Mouse (Mus musculus) liver, embryonic 14.5 days (tissue): ENCODE measurements around the gene Pnrc1. TPM values are rescaled to one million over a fixed set of nuclear protein-coding genes. Genes with fewer than 3 reads are reported as not detected.
A peak's percentile ranks its signal among the peaks of the same experiment; 100 is the strongest.
"Not testable (repeated sequence)": the region's sequence is repeated elsewhere in the genome, so short reads cannot be mapped to it uniquely, and the experiment has no call there.

Experiments used
- ATAC-seq: fragments of 200-750 bp; cut with Nextera tagmentation; 2 replicates; pipeline ENCODE4 v1.8.0; 2017; ENCODE audit warnings: moderate number of reproducible peaks, mild to moderate bottlenecking, moderate library complexity; ENCODE audit not compliant: insufficient read depth
- DNase-seq, 3 experiments: peaks; one replicate each; pipeline ENCODE4 v3.0.0-alpha.2; 2012 to 2013; ENCODE audit warnings: low read depth in 3 of 3, low spot score in 3 of 3
- H3K27ac ChIP-seq: fragments of 300-500 bp; sonication (generic); 2 replicates; pipeline ENCODE4 v1.5.1; 2014; ENCODE audit warnings: moderate library complexity, mild to moderate bottlenecking, control low read depth, inconsistent platforms
- H3K27me3 ChIP-seq: fragments of 300-500 bp; sonication (generic); 2 replicates; pipeline ENCODE4 v1.6.1; 2014; ENCODE audit warnings: mild to moderate bottlenecking, low read length, moderate library complexity; ENCODE audit not compliant: control insufficient read depth, insufficient read depth
- H3K36me3 ChIP-seq: fragments of 300-500 bp; sonication (generic); replicated peaks from 2 replicates; pipeline ENCODE4 v1.6.1; 2014; ENCODE audit warnings: low read depth; ENCODE audit not compliant: control insufficient read depth, insufficient read depth
- H3K4me1 ChIP-seq, 2 experiments: fragments of 200-500 bp in 1 of 2; fragments of 300-500 bp in 1 of 2; sonication (generic) in 1 of 2; replicated peaks; 2 replicates each; pipeline ENCODE4 v1.6.1; 2012 to 2014; ENCODE audit warnings: antibody characterized with exemption in 1 of 2, inconsistent platforms in 1 of 2, low read length in 1 of 2; ENCODE audit not compliant: control insufficient read depth in 2 of 2, insufficient read depth in 2 of 2
- H3K4me2 ChIP-seq: fragments of 300-500 bp; sonication (generic); 2 replicates; pipeline ENCODE4 v1.6.1; 2014; ENCODE audit warnings: low read depth, mild to moderate bottlenecking, control low read depth, moderate library complexity
- H3K4me3 ChIP-seq, 2 experiments: fragments of 200-500 bp in 1 of 2; fragments of 300-500 bp in 1 of 2; sonication (generic) in 1 of 2; 2 replicates each; pipeline ENCODE4 v1.5.1; 2012 to 2014; ENCODE audit warnings: low read depth in 2 of 2, low read length in 2 of 2, mild to moderate bottlenecking in 2 of 2, control low read depth in 1 of 2, inconsistent platforms in 1 of 2, moderate library complexity in 1 of 2; ENCODE audit not compliant: insufficient read depth in 1 of 2
- H3K9ac ChIP-seq: fragments of 300-500 bp; sonication (generic); replicated peaks from 2 replicates; pipeline ENCODE4 v1.6.1; 2014; ENCODE audit warnings: mild to moderate bottlenecking, control low read depth, moderate library complexity
- H3K9me3 ChIP-seq: fragments of 300-500 bp; sonication (generic); 2 replicates; pipeline ENCODE4 v1.6.1; 2016; ENCODE audit warnings: low read length, mixed read lengths; ENCODE audit not compliant: control insufficient read depth
- CTCF ChIP-seq: IDR thresholded peaks from 2 replicates; pipeline ENCODE4 v1.5.1; 2016; ENCODE audit warnings: antibody characterized with exemption, low read depth, control low read depth
- EP300 ChIP-seq: IDR thresholded peaks from 2 replicates; pipeline ENCODE4 v1.6.1; 2016; ENCODE audit warnings: antibody characterized with exemption, low read depth
- WGBS: fragments of 180-500 bp; shearing (Covaris S2); extraction: QIAGEN DNeasy Blood & Tissue Kit; methylation state at CpG from one replicate; pipeline ENCODE4 v1.1.7; 2014; ENCODE audit not compliant: insufficient replicate concordance; 5-methylcytosine and 5-hydroxymethylcytosine counted together
- polyA plus RNA-seq, 2 experiments: library from polyadenylated mRNA; depleted of rRNA in 1 of 2; stranded (reverse) in 1 of 2; unstranded in 1 of 2; fragments of >200 nt; fragmentation: Nextera tagmentation in 1 of 2; extraction: Ambion mirVana in 1 of 2; gene quantifications; 2 replicates each; pipeline versions ENCODE4 v1.2.1 to v1.2.3; 2012 to 2014

The Pnrc1 gene
- polyA plus RNA-seq, 2 experiments: 17.8 to 30.9 TPM

DNA sequence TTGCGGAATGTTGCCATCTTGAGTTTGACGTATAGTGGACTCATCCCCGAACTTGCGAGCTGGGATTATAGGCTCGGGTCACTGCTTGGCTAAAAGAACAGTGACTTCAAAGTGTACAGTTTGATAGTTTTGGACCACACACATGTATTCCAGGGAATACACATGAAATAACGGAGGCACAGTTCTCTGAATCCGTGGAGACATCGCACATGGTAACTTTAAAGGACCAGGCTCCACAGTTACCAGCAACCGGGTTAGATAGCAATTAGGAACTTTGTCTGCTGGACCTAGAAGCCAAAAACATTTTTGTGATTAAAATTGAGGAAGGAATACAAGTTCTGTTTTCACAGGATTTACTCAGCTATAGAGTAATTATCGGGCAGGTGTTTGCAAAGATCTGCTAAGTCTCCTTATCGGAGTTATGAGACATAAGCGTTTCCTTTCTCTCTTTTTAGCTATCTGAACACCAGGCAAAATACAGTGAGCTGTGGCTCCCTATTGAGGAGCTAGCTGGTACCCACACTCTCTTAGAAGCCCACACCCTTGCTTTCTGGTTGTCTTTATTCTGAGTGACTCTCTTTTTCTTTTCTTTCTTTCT, 21.0 kb upstream of the Pnrc1 start:
- DNase-seq (peak in 1 of 3 experiments; percentile 17), ATAC-seq (peak; percentile 0; the same call in 1 of the 2 replicates)
- TF ChIP-seq CTCF: no peak
- no peak for TF ChIP-seq EP300
- H3K36me3 ChIP-seq: no peaks in the 10 kb centered on the region
- H3K9ac ChIP-seq: peak overlapping the region; percentile 89
- no peaks in the 10 kb centered on the region for H3K9me3 ChIP-seq
- H3K4me3 ChIP-seq: peak overlapping the region; percentile 66 to 92
- peaks cover 11 to 12% of the 10 kb centered on the region in 2 experiments for H3K4me1 ChIP-seq
- WGBS: 5% methylated on average over 12 of the region's 12 CpGs
- H3K4me2 ChIP-seq: peak overlapping the region; percentile 93
- H3K27me3 ChIP-seq: no peaks in the 10 kb centered on the region
- peak overlapping the region; percentile 60 for H3K27ac ChIP-seq

DNA sequence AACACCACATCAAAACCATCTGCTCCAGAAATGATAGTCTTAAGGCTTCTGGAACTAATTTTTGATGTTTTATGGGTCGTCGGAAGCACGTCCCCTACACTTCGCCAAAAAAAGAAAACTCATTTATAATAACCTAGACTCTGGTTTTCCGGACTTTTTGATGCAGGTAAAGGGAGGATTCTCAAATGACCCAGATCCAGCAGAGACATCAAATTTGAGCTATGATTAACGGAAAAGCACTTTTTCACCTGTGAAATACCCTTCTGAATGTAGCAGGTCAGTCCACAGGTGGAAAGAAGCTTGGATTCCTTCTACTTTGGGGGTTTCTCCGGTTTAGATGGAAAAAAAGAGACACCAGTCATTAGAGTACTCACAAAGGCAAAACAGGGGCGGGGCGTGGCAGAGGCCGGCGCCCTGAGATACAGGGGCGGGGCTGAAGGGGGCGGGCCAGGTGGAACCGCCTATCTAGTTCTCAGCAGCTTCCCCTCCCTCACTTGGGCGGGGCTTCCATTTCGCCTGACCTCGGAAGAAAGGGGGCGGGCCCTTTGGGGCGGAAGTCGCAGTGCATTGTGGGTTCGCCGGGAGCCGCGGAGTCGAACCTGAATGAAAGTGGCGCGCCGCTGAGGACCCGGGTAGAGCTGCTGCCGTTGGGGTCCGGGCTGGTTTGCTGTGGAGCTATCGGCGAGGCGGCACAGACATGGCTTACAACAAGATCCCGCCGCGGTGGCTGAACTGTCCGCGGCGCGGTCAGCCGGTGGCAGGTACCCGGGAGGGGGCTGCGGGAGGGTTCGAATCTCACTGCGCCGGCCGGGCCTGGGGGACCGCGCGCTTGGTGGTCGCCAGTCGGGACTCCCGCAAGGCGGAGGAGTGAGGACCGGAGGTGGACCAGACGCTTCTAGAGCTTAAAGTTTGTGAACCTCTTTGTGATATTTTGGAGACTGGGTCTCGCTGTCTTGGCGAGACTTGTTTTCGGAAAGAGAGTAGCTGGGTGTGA, 20.1 kb upstream of the Pnrc1 start, which contains the start of gene Rngtt:
TSS of gene Rngtt (plus strand) at position 548 of the 994 bp plus-strand sequence.
- no peak for TF ChIP-seq EP300
- TF ChIP-seq CTCF: no peak; the same call in 1 of the 2 replicates
- DNase-seq (peak; percentile 97 to 98 (median 98)), ATAC-seq (peak; percentile 92)

GRCm38 (mm10) chr4:33307146-33307545, 17.2 kb upstream of the Pnrc1 start:
- 60% methylated on average over 4 of the region's 4 CpGs for WGBS
- TF ChIP-seq EP300 (no peak), CTCF (peak; percentile 7; the same call in 1 of the 2 replicates)

More for the DNA sequence above, 20.1 kb upstream of the Pnrc1 start, which contains the start of gene Rngtt:
- Histone ChIP-seq H3K4me3 (peak within 1 kb of the TSS; percentile 66 to 92), H3K36me3 (no peaks in the 10 kb centered on the region), H3K9ac (peak within 1 kb of the TSS; percentile 89), H3K4me1 (peaks cover 11 to 12% of the 10 kb centered on the region in 2 experiments), H3K27me3 (no peaks in the 10 kb centered on the region), H3K4me2 (peak within 1 kb of the TSS; percentile 93), H3K27ac (peak within 1 kb of the TSS; percentile 61), H3K9me3 (no peaks in the 10 kb centered on the region)
- 4% methylated on average over 60 of the region's 60 CpGs for WGBS

DNA sequence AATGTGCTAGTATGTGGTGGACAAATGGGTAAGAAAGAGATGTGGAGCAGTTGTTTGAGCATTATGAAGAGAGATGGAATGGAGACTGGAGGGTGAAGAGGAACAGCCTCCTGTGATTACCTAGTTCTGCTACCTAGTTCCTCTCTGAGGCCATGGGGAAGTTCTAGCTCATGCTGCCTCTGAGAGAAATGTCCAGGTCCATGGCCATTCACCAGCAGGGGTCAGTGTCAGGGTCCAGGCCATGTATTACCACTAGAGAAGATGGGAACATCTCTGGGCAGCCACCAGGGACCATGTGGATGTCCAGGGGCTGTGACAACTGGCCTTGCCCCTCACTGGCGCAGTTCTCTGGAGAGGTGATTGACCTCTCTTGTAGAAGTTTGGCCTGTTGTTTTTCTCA, 13.1 kb upstream of the Pnrc1 start:
- Histone ChIP-seq H3K27me3 (no peaks in the 10 kb centered on the region), H3K9me3 (no peaks in the 10 kb centered on the region), H3K4me1 (no peaks in the 10 kb centered on the region), H3K36me3 (no peaks in the 10 kb centered on the region), H3K4me3 (no peak overlapping the region), H3K4me2 (no peak overlapping the region), H3K27ac (no peak overlapping the region), H3K9ac (no peak overlapping the region)
- ATAC-seq: no peak
- TF ChIP-seq CTCF: peak; percentile 32
- no peak for TF ChIP-seq EP300
- 71% methylated on average over 1 of the region's 1 CpGs for WGBS
- DNase-seq: no peak

More at GRCm38 (mm10) chr4:33307146-33307545, 17.2 kb upstream of the Pnrc1 start:
- H3K36me3 ChIP-seq: no peaks in the 10 kb centered on the region
- H3K9me3 ChIP-seq: no peaks in the 10 kb centered on the region
- H3K4me3 ChIP-seq: no peak overlapping the region
- ATAC-seq (no peak), DNase-seq (no peak)
- H3K4me2 ChIP-seq: no peak overlapping the region
- peaks cover 11 to 12% of the 10 kb centered on the region in 2 experiments for H3K4me1 ChIP-seq
- H3K9ac ChIP-seq: no peak overlapping the region
- H3K27ac ChIP-seq: no peak overlapping the region
- H3K27me3 ChIP-seq: no peaks in the 10 kb centered on the region

- not testable (repeated sequence) for H3K27me3 ChIP-seq, ATAC-seq, H3K27ac ChIP-seq, H3K9ac ChIP-seq, DNase-seq, H3K4me2 ChIP-seq, H3K36me3 ChIP-seq, H3K4me3 ChIP-seq, H3K9me3 ChIP-seq, H3K4me1 ChIP-seq
- 67% methylated on average over 6 of the region's 6 CpGs for whole genome bisulfite sequencing
Measured at GRCm38 (mm10) chr4:33300891-33301665, 11.1 kb upstream of the Pnrc1 start.
